Mouse (Mus musculus): ENCODE measurements at regions not wholly inside any gene's neighbourhood (a gene's known extent, or its start where the extent isn't known, plus 50 kb on each side); places are given as distances from the start of the nearest gene placed in this dataset.

DNA sequence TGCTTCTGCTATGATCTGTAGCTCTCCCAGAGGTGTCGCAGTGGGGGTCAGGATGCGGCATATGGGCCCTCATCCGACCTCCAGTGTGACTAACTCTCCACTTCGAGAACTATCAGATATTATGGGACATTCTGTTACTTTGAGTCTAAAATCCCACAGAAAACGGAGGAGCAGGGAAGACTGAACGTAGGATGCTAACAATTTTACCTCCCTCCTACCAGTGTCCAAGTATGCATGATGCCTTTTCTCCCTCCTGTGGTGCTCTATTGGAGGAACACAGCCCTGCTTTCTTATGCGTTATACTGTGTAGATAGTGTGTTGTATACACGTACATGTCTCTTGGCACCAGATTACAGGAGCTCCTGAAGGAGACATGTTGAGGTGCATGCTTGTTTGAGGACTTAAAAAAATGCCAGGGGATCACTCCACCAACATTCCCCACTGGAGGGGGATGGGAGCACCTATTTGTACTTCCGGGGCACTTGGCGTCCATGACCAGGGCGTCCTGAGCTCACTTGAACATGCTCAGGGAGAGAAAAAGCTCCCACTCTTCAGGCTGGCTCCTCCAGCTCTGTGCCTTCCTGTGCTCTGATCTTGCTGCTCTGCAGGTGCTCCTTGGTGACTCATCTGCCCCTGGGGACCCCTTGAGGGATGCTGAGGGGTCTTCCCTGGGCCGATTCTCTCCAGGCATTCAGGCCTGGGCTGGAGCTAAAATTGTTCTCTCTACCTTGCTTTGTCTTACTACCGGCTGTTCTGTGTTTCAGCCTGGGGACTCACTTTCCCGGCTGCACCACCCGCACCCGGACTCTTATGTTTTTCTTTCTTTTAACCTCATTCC is 73.6 kb upstream of the Bod1 start:
- TF ChIP-seq USF1 (IDR thresholded peaks at IDR 0.05; ENCODE audit: low read depth): no peak
- TF ChIP-seq POLR2A (IDR thresholded peaks at IDR 0.05; ENCODE audit: insufficient read length, low read depth): no peak

Measured in myocyte (in vitro differentiated cells).